Mouse (Mus musculus) cerebellum, adult 11 months (tissue): ENCODE measurements around the gene Ttc5.
"Not testable (repeated sequence)": the region's sequence is repeated elsewhere in the genome, so short reads cannot be mapped to it uniquely, and the experiment has no call there.

Experiments
- DNase-seq: peaks from one replicate; pipeline ENCODE4 v3.0.0; 2022

The Ttc5 gene

DNA sequence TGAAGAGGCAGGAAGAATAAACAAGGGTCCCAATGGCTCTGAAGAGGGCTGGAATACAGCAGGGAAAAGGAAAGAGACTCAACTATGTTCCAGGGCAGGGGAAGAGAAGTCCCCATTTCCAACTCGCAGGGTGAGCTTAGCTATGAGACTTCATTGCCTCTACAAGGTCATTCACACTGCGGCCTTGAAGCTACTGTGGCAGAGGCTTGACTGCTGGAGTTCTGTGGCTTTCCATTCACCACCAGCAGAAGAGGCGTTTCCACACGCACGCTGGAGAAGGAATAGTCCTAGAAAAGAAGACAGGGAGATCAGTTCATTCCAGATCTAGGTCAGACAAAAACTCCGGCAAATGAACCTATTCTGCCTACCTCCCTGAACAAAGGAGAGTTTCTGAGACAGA, 19.6 kb downstream of the Ttc5 start:
- no peak for DNase-seq

DNA sequence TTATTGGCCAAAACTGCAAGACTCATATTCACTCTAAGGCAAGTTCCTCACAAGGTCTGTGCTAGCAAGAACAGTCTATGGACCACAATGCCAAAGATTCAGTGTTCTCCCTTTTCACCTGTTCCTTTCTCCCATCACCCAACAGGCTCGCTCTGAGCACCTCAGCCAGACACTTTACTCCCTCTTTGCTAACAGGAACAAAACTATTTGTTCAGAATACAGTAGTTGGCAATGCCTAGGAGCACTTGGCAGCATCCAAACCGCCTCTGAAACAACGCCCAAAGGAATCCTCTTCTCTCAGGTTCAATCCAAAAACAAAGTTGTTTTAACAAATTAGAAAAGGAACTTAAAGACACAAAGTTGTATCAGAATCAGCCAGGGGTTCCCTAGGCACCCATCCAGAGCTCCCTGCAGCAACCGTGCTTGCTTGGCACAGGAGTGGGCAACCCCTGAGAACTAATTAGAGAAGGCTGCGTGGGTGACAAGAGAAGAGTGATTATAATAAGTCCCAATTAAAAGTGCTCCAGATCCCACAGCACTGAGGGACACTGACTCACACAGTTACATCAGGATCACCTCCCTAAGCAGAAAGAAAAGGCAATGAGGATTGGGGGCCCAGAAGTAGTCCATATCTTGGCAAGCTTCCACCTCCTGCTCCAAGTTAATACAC, 26.8 kb downstream of the Ttc5 start:
- no peak for DNase-seq

DNA sequence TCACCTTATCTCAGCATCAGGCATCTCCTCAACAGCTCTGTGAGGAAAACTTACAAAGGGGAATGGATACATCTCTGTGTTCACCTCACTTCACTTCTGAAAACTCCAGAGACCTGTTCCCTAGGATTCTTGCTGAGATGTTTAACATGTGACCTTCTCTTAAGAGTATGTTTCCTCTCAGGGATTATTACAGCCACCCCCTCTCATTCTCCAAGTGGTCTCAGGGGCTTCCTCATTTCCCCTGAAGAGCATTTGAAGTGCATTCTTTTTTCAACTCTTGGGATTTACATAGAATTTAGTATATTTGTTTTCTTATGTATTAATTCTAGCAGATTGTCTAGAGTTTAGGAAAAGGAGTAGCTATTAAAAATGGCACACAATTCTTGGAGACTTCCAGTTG, 40.3 kb downstream of the Ttc5 start, which contains the start of gene Olfr749:
Olfr749 (minus strand) TSS at position 101 of the 400 bp plus-strand sequence.
- DNase-seq: no peak

DNA sequence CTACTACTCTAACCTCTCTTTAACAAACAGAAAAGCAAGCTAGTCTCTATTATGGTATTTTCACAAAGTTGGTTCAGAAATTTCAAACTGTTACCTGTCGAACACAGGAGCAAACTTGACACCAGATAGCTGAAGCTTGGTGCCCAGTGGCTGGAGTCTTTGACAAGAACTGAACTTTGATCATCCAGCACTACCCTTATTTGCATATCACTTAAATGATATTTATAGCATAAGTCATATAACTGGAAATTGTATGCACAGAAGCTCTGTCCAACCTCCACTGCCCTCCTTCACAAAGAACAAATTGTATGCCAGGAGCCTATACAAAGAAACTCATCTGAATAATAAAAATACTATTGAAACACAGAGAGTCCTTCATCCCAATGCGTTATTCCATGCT, 43.7 kb downstream of the Ttc5 start:
- no peak for DNase-seq

DNA sequence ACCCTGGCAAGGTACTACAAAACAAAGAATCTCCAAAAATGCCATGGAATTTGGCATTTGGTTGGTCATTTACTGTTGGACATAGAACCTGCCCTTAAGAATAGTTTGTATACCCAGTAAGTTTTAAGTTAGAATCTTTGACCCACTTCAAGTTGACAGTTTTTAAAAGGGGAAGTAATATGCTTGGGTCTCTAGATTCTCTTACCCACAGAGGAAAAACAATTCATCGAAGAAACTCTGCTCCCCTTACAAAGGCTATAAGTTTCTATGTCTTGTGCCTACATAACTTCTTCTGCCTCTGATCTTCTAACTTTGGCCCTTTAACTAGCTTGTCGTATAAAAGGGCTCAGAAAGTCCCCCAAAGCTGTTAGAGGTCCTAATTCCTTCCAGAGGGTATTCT, 45.0 kb downstream of the Ttc5 start:
- no peak for DNase-seq

DNA sequence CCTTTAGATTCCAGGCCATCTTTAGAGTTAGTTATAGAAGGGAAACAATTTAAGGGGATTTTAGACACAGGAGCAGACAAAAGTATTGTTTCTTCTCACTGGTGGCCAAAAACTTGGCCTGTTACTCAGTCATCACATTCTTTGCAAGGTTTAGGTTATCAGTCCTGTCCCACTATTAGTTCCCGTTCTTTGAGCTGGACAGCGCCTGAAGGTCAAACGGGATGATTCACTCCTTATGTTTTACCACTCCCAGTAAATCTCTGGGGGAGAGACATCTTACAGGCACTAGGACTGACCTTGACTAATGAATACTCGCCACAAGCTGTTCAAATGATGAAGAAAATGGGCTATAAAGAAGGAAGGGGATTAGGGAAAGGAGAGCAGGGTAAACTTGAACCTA, 62.9 kb downstream of the Ttc5 start:
- DNase-seq: not testable (repeated sequence)

DNA sequence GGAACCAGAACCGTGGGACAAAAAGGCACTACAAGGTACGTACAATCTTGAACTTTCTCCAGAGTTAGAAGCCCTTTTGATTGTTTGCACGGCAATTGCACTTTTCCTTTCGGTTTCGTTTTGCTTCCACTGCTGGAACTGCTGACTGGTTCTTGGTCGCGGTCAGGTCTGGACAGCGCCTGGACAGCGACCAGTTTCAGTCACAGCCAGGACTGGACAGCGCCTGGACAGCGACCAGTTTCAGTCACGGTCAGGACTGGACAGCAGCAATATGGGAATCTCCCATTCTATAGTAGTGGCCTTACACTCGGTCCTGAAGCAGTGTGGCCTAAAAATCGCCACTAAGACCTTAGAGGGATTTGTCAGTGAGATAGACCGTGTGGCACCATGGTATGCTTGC, 65.4 kb downstream of the Ttc5 start:
- not testable (repeated sequence) for DNase-seq
